Mouse (Mus musculus): ENCODE data around the gene D930020B18Rik. TPM values are rescaled to one million over a fixed set of nuclear protein-coding genes. Genes with fewer than 3 reads are reported as not detected.

The D930020B18Rik gene
- total RNA-seq, 2 experiments from 2014 or later: not detected

Small RNA genes lying within 50 kb of the gene (microRNA-seq; reads per million reads assigned to microRNA genes)
- 0 reads per million in 2 experiments for gene Gm24330

Other genes with a start within 250 kb of the D930020B18Rik start
- gene Rassf3, start 165.2 kb upstream of the D930020B18Rik start, total RNA-seq (2021): 10 to 100 TPM; 40.2 to 42.2 TPM
- gene Tbk1, start 54.8 kb upstream of the D930020B18Rik start, total RNA-seq (2021): 10 to 100 TPM; 11.0 to 11.5 TPM
- 10 to 100 TPM; 20.3 to 28.2 TPM for gene Xpot, start 15.3 kb upstream of the D930020B18Rik start, total RNA-seq (2021)
- gene BC048403, start 98.3 kb downstream of the D930020B18Rik start, total RNA-seq (2021): 1 to 10 TPM; 1.4 to 2.0 TPM

Measured in gastrocnemius, postnatal 14 days (tissue).